Mouse (Mus musculus) layer of hippocampus, adult 8-10 months (tissue): Measurements from ENCODE around the gene Mex3b. TPM values are rescaled to one million over a fixed set of nuclear protein-coding genes. Genes with fewer than 3 reads are reported as not detected.

Experiments
- DNase-seq, 2 experiments: peaks; one replicate each; pipeline ENCODE4 v3.0.0; 2022; ENCODE audit warnings: low spot score in 2 of 2
- total RNA-seq, 4 experiments: library from RNA; stranded (reverse); gene quantifications; 2 replicates each; pipeline ENCODE4 v1.2.4; 2022

The Mex3b gene
- total RNA-seq, 4 experiments from 2014 or later = 17.1 to 19.7 (median 19.1) TPM

DNA sequence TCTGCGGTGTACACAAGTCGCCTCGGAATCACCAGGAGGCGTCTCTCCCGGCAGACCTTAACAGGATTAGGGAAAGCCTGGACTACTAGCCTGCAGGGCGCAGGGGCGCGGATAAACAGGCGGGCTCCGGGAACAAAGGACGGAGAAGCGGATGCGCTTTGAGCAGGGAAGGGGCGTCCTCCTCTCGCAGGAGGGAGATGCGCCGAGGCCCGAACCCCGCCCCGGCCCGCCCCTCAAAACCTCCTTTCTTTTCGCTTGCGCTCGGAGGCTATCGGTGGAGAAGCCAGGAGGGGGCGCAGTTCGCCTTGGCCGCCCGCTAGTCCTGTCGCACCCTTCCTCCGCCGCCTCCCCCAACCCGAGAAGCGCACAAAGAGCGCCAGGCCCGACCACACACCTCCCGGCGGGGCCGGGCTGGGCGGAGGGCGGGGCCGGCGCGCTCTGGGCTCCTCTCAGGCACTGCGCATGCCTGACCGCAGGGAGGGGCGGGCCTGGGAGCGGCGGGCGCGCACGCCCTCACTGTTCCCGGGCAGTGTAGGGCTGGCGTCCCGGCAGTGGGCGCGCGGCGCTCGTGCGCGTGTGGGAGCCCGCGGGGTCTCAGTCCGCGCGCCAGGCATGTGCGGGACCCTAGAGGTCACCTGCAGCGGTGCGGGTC, 1.2 kb upstream of the Mex3b start:
- peak; percentile 96 to 98 for DNase-seq

DNA sequence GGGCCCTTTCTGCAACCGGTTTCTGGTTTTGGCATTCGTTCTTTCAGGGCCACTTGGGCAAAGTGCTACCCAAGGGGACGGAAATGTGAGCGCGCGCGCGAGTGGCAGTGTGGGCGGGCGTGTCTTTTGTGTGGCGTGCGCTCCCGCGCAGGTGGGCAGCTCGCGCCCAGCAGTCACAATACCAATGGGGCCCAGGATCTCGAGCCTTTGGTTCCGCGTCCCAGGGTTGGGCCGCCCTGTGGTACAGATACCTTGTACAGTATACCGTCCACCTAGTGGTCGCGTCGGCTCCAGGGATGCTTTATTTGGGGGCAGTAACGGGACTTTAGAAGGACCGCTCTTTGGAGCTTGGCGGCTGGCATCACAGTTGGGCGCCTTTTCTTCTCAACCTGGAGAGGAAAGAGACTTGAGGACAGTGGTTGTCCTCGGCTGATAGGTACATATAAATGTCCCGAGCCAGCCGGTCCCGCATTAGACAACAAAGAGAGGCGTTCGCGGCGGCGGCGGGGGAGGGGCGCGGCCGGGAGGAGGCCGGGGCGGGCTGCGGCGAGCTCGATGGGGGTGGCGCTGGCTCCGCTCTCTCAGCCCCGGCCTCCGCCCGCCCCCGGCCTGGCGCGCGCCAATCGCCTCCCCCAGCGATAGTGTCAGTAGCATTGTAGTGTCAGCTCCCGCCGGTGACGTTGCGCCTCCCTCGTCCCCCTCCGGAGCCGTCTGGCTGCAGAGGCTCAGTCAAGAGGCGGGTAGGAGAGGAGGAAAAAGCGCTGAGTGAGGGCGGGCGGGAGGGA, 455 bp upstream of the Mex3b start:
- DNase-seq = peak; percentile 92 to 94

GRCm38 (mm10) chr7:82868309-82869230, 1.4 kb downstream of the Mex3b start:
- peak; percentile 44 to 50 for DNase-seq

DNA sequence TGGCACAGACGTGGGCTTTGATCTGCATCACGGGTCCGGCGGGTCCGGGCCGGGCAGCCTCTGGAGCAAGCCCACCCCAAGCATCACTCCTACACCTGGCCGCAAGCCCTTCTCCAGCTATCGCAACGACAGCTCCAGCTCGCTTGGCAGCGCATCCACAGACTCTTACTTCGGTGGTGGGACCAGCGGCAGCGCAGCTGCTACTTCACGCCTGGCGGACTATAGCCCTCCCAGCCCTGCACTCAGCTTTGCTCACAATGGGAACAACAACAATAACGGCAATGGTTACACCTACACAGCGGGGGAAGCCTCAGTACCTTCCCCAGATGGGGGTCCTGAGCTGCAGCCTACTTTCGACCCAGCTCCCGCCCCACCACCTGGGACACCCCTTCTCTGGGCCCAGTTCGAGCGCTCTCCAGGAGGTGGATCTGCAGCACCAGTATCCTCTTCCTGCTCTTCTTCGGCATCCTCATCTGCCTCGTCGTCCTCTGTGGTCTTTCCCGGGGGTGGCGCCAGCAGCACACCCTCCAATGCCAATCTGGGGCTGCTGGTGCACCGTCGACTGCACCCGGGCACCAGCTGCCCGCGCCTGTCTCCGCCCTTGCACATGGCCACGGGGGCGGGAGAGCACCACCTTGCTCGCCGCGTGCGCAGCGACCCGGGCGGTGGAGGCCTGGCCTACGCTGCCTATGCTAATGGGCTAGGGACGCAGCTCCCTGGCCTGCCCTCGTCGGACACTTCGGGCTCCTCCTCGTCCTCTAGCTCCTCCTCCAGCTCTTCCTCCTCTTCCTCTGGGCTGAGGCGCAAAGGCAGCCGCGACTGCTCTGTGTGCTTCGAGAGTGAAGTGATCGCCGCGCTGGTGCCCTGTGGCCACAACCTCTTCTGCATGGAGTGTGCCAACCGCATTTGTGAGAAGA, 2.4 kb downstream of the Mex3b start:
- DNase-seq = peak; percentile 26 to 29

- DNase-seq = no peak
Observed at GRCm38 (mm10) chr7:82870148-82870513, 3.0 kb downstream of the Mex3b start.

- no peak for DNase-seq
Observed at GRCm38 (mm10) chr7:82876551-82876950, 9.4 kb downstream of the Mex3b start.

- no peak for DNase-seq
Observed at GRCm38 (mm10) chr7:82880016-82880415, 12.9 kb downstream of the Mex3b start.

DNA sequence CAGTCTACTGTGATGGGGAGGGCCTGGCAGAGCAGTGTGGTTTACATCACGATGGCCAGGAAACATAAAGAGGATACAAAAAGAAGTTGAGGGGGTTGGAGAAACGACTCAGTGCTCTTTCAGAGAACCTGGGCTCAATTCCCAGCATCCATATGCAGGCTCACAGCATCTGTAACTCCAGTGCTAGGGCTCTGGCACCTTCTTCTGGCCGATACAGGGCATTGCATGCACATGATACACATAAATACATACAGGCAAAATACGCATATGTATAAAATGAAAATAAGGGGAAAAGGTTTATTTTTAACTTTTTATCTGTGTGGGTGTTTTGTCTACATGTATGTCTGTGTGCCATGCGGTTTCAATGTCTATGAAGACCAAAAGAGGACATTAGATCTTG, 13.6 kb downstream of the Mex3b start:
- no peak for DNase-seq

DNA sequence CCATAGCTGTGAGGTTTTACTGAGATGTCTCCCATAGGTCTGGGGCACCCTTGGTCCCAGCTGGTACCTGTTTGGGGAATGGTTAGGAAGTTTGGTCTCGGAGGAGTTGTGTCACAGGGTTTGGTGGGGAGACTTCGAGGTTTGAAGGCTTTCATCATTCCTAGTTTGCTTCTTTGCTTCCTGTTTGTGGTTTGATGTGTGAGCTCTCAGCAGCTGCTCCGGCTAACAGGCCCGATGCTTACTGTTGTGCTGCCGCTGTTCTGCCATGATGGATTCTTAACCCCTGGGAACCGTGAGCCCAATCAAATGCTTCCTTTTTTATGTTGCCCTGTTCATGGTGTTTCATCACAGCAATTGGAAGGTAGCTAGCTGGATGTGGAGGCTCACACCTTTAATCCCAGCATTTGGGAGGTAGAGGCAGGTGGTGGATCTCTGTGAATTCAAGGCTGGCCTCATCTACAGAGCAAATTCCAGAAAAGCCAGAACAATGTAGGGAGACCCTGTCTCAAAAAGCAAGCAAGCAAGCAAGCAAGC, 23.3 kb downstream of the Mex3b start:
- no peak for DNase-seq

DNA sequence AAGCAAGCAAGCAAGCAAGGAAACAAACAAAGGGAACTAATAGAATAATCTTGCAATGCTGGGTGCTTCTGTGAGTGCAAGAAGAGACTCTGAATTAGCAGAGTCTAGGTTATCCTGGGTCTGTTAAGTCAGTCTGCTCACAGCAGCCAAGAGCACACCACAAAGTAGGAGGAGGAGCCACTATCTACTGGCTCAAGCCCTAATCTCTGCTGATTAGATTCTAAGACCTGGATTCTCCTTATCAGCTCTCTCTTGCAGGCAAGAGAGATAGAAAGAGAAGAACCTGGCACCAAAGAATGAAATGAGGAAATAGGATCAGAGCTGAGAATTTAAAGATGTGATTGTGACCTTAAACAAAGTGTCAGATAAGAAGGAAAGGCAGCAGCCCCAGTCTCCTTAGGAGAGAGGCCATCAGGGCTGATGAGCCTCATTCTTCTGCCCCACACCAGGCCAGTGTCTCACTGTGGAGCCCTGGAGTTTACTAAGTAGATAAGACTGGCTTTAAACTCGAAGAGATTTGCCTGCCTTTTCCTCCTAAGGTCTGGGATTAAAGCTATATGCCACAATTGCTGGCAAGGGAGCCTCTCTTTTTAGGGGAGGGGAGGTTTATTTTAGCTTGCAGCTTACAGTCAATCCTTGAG, 23.9 kb downstream of the Mex3b start:
- no peak for DNase-seq

- no peak for DNase-seq
Observed at GRCm38 (mm10) chr7:82894366-82894765, 27.2 kb downstream of the Mex3b start.

DNA sequence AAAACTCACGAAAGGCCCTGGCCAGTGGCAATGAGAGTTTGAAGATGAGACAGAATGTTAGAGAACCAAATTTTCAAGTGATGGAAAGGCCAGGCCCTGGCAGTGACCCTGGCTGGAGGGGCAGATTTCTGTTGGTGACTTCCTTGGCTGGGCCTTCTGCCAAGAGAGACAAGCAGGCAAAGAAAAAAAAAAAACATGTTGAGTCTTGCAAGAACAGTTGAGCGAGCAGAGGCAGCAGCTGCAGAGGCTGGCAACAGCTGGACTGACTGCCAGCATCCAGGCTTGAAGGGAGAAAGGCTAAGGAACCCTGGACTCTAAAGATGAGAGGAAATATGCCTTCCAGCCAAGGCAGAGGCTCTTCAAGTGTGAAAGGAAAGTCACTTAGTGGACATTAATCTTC, 28.5 kb downstream of the Mex3b start:
- DNase-seq = no peak

DNA sequence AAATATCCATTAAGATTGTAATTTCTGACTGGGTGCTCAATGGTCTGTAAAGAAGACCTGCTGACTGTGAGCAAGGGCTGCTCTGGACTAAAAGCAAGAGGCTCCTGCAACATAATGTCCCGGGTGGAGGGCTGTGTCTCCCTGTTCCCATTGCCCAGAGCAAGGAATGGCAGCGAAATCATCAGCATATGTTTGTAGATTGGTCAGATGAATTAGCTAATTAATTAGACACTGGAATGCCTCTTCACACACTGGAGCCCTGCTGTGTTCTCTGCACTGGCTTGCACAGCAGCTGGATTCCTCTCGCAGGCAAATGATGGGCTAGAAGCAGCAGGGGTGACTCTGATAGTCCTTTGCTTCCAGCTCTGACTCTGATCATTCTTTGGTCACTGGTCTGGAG, 29.6 kb downstream of the Mex3b start:
- DNase-seq = no peak

GRCm38 (mm10) chr7:82899459-82900297, 32.5 kb downstream of the Mex3b start:
- no peak for DNase-seq

DNA sequence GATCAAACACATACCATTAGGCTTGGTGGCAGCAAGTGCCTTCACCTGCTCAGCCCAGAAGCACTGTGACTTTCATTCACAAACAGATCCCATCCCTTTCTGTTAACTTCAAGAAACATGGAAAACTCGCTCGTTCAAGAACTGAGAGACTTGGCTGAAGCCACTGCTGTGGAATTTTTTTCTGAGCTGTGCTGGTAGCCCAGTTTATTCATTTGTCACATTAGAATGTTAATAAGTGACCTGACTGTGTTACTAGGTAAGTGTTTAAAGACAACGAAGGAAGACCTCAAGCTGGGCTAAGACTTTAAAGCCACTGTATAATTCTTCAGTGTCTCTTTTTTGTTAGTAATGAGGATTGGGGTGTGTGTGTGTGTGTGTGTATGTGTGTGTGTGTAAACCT, 35.9 kb downstream of the Mex3b start:
- no peak for DNase-seq

DNA sequence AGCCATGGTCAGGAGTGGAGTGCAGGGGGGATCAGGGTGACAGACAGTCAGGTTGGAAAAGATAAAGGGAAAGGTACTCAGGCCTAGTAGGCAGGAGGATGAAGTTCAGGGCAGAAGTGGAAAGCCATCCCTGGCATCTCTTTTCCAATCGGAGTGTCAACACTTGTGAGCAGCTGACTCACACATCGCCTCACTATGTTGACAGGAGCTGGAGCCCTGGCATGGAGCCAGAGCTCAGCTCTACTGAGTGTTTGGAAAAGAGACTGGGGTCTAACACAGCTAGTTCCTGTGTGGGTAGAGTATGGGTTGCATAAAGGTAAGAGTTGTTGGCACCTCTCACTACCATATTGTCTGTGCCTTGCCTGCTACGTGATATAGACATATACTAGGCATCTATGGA, 38.4 kb downstream of the Mex3b start:
- no peak for DNase-seq

- no peak for DNase-seq
Observed at GRCm38 (mm10) chr7:82907081-82907480, 39.9 kb downstream of the Mex3b start.

DNA sequence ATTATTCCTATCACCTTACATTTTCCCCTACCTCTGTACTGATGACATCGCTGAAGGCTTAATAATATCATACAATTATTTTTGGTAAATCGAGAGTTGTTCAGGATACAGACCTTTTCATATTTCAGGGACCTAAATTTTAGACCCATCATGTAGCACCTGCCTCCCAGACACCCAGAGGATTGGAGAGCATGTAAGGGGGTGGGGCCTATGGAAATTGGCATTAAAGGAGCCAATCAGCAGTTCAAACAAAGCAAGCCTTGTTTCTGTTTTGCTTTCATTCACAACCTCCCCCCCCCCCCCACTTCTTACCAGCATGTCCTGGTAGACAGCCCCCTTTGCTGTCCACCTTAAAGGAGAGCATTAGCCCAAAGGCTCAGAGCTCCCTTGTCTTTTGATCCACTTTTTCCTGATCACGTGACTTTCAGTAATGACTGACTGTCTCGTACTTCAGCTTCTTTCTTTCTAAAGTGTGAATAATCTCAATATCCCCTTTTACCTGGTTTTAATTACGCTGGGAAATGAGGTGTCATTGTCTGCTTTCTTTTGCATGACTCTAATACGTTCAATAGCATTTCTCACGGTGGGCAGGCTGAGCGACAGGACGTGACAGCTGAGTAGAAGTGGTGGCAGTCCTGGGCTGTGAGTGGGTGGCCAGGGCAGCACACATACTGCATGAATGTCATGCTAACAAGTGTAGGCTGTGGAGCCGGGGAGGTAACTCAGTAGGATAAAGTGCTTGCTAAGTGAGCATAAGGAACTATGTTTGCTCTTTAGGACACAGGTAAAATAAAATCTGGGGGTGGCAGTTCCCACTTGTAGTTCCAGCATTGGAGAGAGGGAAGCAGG, 43.6 kb downstream of the Mex3b start:
- DNase-seq = no peak
